Mouse (Mus musculus): ENCODE data around the gene Nxpe4. TPM values are rescaled to one million over a fixed set of nuclear protein-coding genes. Genes with fewer than 3 reads are reported as not detected.

Gene Nxpe4
- total and polyA plus RNA-seq, 3 experiments, result 9.2 to 14.9 TPM; not detected in 1

DNA sequence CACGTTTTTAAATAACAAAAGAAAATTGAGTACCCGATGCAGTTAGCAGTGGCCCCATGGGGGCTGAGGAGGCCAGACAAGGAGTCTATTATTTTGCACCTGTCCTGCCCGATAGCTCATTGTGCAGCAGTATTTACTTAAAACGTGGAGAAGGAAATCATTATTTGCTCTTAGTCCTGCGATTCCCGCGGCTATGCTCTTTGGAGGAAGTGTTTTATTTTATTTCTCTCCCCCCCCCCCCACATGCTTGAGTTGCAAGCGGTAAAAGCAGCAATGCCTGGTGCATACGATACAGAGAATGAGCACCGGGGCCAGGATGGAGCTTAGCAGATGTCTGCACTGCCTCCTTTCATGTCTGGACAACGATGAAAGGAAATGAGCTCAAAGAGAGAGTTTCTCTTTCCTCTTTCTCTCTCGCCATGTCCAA, 35.6 kb downstream of the Nxpe4 start:
- no peaks in the 10 kb centered on the region for H3K4me1 ChIP-seq (ENCODE audit: control insufficient read depth in 1 of 2, insufficient read depth in 2 of 2, low read length in 2 of 2)
- H3K9me3 ChIP-seq (replicated peaks; ENCODE audit: insufficient read depth, low read length), result no peaks in the 10 kb centered on the region
- no peak overlapping the region for H3K4me3 ChIP-seq (ENCODE audit: control insufficient read depth in 1 of 2, insufficient read depth in 1 of 2, low read depth in 2 of 2, low read length in 2 of 2)
- no peaks in the 10 kb centered on the region for H3K36me3 ChIP-seq (ENCODE audit: control insufficient read depth in 1 of 2, insufficient read depth in 2 of 2, low read length in 2 of 2)
- no peaks in the 10 kb centered on the region for H3K79me2 ChIP-seq (ENCODE audit: control insufficient read depth, insufficient read depth, low read length, poor library complexity)
- no peak overlapping the region for H3K9ac ChIP-seq (ENCODE audit: control insufficient read depth, low read depth, low read length, poor library complexity, severe bottlenecking)
- 0 out of 4 replicates have a peak, but pooled peaks cover 0 to 1% of the 10 kb centered on the region in 2 experiments for H3K27me3 ChIP-seq (ENCODE audit: control insufficient read depth in 1 of 2, insufficient read depth in 2 of 2, low read length in 2 of 2)
- H3K27ac ChIP-seq (ENCODE audit: control insufficient read depth, low read depth, low read length), result no peak overlapping the region
- no peak for DNase-seq (ENCODE audit: low read depth, low spot score)
- TF ChIP-seq MYC (IDR thresholded peaks at IDR 0.05; ENCODE audit: low read depth, low read length), result no peak

GRCm38 (mm10) chr9:48210970-48211369, 49.1 kb downstream of the Nxpe4 start:
- Histone ChIP-seq H3K79me2 (ENCODE audit: control insufficient read depth, insufficient read depth, low read length, poor library complexity) (no peaks in the 10 kb centered on the region), H3K27me3 (ENCODE audit: control insufficient read depth in 1 of 2, insufficient read depth in 2 of 2, low read length in 2 of 2) (no peaks in the 10 kb centered on the region), H3K4me1 (ENCODE audit: control insufficient read depth in 1 of 2, insufficient read depth in 2 of 2, low read length in 2 of 2) (no peaks in the 10 kb centered on the region), H3K9ac (ENCODE audit: control insufficient read depth, low read depth, low read length, poor library complexity, severe bottlenecking) (no peak overlapping the region), H3K4me3 (ENCODE audit: control insufficient read depth in 1 of 2, insufficient read depth in 1 of 2, low read depth in 2 of 2, low read length in 2 of 2) (no peak overlapping the region), H3K27ac (ENCODE audit: control insufficient read depth, low read depth, low read length) (no peak overlapping the region), H3K36me3 (ENCODE audit: control insufficient read depth in 1 of 2, insufficient read depth in 2 of 2, low read length in 2 of 2) (no peaks in the 10 kb centered on the region), H3K9me3 (replicated peaks; ENCODE audit: insufficient read depth, low read length) (no peaks in the 10 kb centered on the region)
- no peak for DNase-seq (ENCODE audit: low read depth, low spot score)
- no peak for TF ChIP-seq USF2 (IDR thresholded peaks at IDR 0.05; ENCODE audit: borderline replicate concordance in 1 of 2, insufficient read depth in 1 of 2, low read depth in 1 of 2, low read length in 2 of 2)
- TF ChIP-seq ZMIZ1 (IDR thresholded peaks at IDR 0.05; ENCODE audit: low read depth, low read length), result no peak
- no peak for TF ChIP-seq SMC3 (IDR thresholded peaks at IDR 0.05; ENCODE audit: low read depth, low read length)
- TF ChIP-seq NELFE (IDR thresholded peaks at IDR 0.05; ENCODE audit: low read depth, low read length), result no peak
- TF ChIP-seq MYB (IDR thresholded peaks at IDR 0.05; ENCODE audit: low read depth, low read length), result no peak
- no peak for TF ChIP-seq UBTF (IDR thresholded peaks at IDR 0.05; ENCODE audit: borderline replicate concordance, insufficient read depth, low read depth, low read length)
- no peak for TF ChIP-seq MAX (IDR thresholded peaks at IDR 0.05; ENCODE audit: low read length)

DNA sequence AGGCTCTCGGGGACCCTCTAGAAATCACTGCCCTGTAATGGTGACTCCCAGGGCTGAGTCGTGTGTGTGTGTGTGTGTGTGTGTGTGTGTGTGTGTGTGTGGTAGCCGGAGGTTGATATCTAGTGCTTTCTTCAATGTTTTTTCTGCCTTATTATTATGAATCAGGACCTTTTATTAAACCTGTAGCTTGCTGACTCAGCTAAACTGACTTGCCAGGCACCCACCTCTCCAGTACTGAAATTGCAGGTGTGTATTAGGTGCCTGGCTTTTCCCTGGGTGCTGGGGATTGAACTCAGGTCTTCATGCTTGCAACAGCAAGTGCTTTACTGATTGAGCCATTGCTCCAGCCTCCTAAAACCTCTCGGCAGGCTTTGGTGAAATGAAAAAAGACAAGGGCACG, 50.1 kb downstream of the Nxpe4 start:
- H3K27ac ChIP-seq (ENCODE audit: control insufficient read depth, low read depth, low read length), result no peak overlapping the region
- H3K79me2 ChIP-seq (ENCODE audit: control insufficient read depth, insufficient read depth, low read length, poor library complexity), result no peaks in the 10 kb centered on the region
- no peaks in the 10 kb centered on the region for H3K27me3 ChIP-seq (ENCODE audit: control insufficient read depth in 1 of 2, insufficient read depth in 2 of 2, low read length in 2 of 2)
- TF ChIP-seq NELFE (IDR thresholded peaks at IDR 0.05; ENCODE audit: low read depth, low read length), result no peak
- no peak for TF ChIP-seq MEF2A (IDR thresholded peaks at IDR 0.05; ENCODE audit: extremely low read depth, insufficient replicate concordance, low read depth, low read length, poor library complexity, severe bottlenecking)
- no peak for TF ChIP-seq POLR2AphosphoS5 (IDR thresholded peaks at IDR 0.05; ENCODE audit: borderline replicate concordance, low read depth, low read length)
- no peak for TF ChIP-seq MYC (IDR thresholded peaks at IDR 0.05; ENCODE audit: low read depth, low read length)
- TF ChIP-seq TCF12 (IDR thresholded peaks at IDR 0.05; ENCODE audit: low read depth, low read length), result no peak
- no peak for TF ChIP-seq CHD1 (IDR thresholded peaks at IDR 0.05; ENCODE audit: low read depth, low read length)
- no peak for TF ChIP-seq ZMIZ1 (IDR thresholded peaks at IDR 0.05; ENCODE audit: low read depth, low read length)
- TF ChIP-seq RCOR1 (IDR thresholded peaks at IDR 0.05; ENCODE audit: low read depth, low read length), result no peak
- TF ChIP-seq EP300 (IDR thresholded peaks at IDR 0.05; ENCODE audit: low read depth in 1 of 2, low read length in 2 of 2), result no peak
- no peak for TF ChIP-seq CTCF (IDR thresholded peaks at IDR 0.05 in 2 of 3, conservative IDR thresholded peaks at IDR 0.05 in 1 of 3; ENCODE audit: control insufficient read depth in 1 of 3, insufficient read depth in 1 of 3, low read depth in 2 of 3, low read length in 3 of 3, poor library complexity in 1 of 3, severe bottlenecking in 1 of 3)
- TF ChIP-seq JUND (IDR thresholded peaks at IDR 0.05; ENCODE audit: low read depth, low read length), result no peak
- TF ChIP-seq BHLHE40 (IDR thresholded peaks at IDR 0.05; ENCODE audit: borderline replicate concordance, low read depth, low read length), result no peak
- no peak for TF ChIP-seq NRF1 (IDR thresholded peaks at IDR 0.05; ENCODE audit: insufficient read depth, low read depth, low read length, poor library complexity, severe bottlenecking)
- TF ChIP-seq MXI1 (IDR thresholded peaks at IDR 0.05; ENCODE audit: low read depth, low read length), result no peak
- no peaks in the 10 kb centered on the region for H3K4me1 ChIP-seq (ENCODE audit: control insufficient read depth in 1 of 2, insufficient read depth in 2 of 2, low read length in 2 of 2)
- H3K9ac ChIP-seq (ENCODE audit: control insufficient read depth, low read depth, low read length, poor library complexity, severe bottlenecking), result no peak overlapping the region
- no peak overlapping the region for H3K4me3 ChIP-seq (ENCODE audit: control insufficient read depth in 1 of 2, insufficient read depth in 1 of 2, low read depth in 2 of 2, low read length in 2 of 2)
- H3K9me3 ChIP-seq (replicated peaks; ENCODE audit: insufficient read depth, low read length), result no peaks in the 10 kb centered on the region
- no peaks in the 10 kb centered on the region for H3K36me3 ChIP-seq (ENCODE audit: control insufficient read depth in 1 of 2, insufficient read depth in 2 of 2, low read length in 2 of 2)
- no peak for DNase-seq (ENCODE audit: low read depth, low spot score)
